Mouse (Mus musculus) hindbrain, embryonic 10.5 days (tissue): ENCODE measurements around the gene Camta1. TPM values are rescaled to one million over a fixed set of nuclear protein-coding genes. Genes with fewer than 3 reads are reported as not detected.

Experiments
- DNase-seq: peaks from one replicate; pipeline ENCODE4 v3.0.0-alpha.2; 2017; ENCODE audit warnings: low spot score
- H3K27ac ChIP-seq: fragments of 300-500 bp; sonication (generic); 2 replicates; pipeline ENCODE4 v1.5.1; 2016; ENCODE audit warnings: mild to moderate bottlenecking, moderate library complexity
- H3K27me3 ChIP-seq: fragments of 300-500 bp; sonication (generic); 2 replicates; pipeline ENCODE4 v1.6.1; 2016; ENCODE audit warnings: mild to moderate bottlenecking; ENCODE audit not compliant: poor library complexity, insufficient read depth, severe bottlenecking
- H3K36me3 ChIP-seq: fragments of 300-500 bp; sonication (generic); 2 replicates; pipeline ENCODE4 v1.6.1; 2016; ENCODE audit warnings: mild to moderate bottlenecking, moderate library complexity
- H3K4me1 ChIP-seq: fragments of 300-500 bp; sonication (generic); replicated peaks from 2 replicates; pipeline ENCODE4 v1.6.1; 2016; ENCODE audit warnings: mild to moderate bottlenecking
- H3K4me3 ChIP-seq: fragments of 300-500 bp; sonication (generic); 2 replicates; pipeline ENCODE4 v1.5.1; 2016; ENCODE audit warnings: mild to moderate bottlenecking, moderate library complexity
- H3K9me3 ChIP-seq: fragments of 300-500 bp; sonication (generic); 2 replicates; pipeline ENCODE4 v1.6.1; 2016; ENCODE audit warnings: mild to moderate bottlenecking, moderate library complexity
- WGBS: fragments of 180-500 bp; shearing (Covaris S2); methylation state at CpG from one replicate; pipeline ENCODE4 v1.1.7; 2016; 5-methylcytosine and 5-hydroxymethylcytosine counted together
- polyA plus RNA-seq: library from polyadenylated mRNA; unstranded; fragments of >200 nt; fragmentation: Nextera tagmentation; extraction: Ambion mirVana; gene quantifications from 2 replicates; pipeline ENCODE4 v1.2.1, GENCODE M21; 2016

The Camta1 gene
- polyA plus RNA-seq, 1 experiment from 2014 or later = 140 TPM

DNA sequence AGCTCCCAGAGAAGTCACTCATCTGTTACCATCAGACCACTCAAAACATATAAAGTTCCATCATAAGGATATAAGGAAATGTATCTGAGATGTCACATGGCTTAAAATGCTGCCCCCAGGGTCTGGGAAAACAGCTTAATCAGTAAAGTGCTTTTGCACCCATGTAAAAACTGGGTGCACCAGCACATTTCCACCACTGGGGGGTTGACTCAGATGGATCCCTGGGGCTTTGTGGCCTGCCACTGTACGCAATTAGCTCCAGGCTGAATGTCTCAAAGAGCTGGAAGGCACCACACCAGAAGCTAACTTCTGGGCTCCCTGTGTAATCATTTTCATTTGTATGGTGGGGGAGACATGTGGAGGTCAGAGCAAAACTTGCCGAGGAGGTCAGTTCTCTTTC is 10.5 kb downstream of the Camta1 start:
- Histone ChIP-seq H3K27me3 (no peaks in the 10 kb centered on the region), H3K4me1 (0 out of 2 replicates have a peak, but pooled peaks cover 5% of the 10 kb centered on the region), H3K36me3 (peaks cover 3% of the 10 kb centered on the region; the same call in 1 of the 2 replicates), H3K9me3 (no peaks in the 10 kb centered on the region), H3K27ac (no peak overlapping the region), H3K4me3 (no peak overlapping the region)
- DNase-seq = peak; percentile 31
- 67% methylated on average over 2 of the region's 2 CpGs for WGBS

DNA sequence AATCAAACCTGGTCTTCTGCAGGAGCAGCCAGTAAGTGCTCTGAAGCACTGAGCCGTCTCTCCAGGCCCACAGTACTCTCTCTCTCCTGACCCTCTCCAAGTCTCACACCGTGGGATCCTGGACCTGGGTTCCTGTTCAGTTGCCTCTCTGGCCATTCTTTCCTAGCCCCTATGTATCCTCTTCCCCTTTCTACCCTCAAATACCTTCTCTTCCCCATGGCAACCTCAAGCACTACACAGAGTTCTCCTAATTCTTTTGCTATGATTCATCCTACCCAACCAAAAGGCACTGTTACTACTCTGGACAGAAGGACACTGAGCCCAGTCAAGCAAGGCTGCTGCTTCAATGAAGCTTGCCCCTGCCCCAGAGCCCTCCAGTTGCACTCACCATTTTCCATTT is 19.1 kb downstream of the Camta1 start:
- peaks cover 11% of the 10 kb centered on the region for H3K4me1 ChIP-seq
- no peaks in the 10 kb centered on the region for H3K27me3 ChIP-seq
- H3K27ac ChIP-seq = no peak overlapping the region
- no peak overlapping the region for H3K4me3 ChIP-seq
- no peaks in the 10 kb centered on the region for H3K9me3 ChIP-seq
- WGBS = 44% methylated on average over 2 of the region's 2 CpGs
- no peaks in the 10 kb centered on the region for H3K36me3 ChIP-seq
- no peak for DNase-seq

GRCm38 (mm10) chr4:151838518-151838917 is 23.2 kb downstream of the Camta1 start:
- no peak for DNase-seq
- Histone ChIP-seq H3K36me3 (no peaks in the 10 kb centered on the region), H3K27me3 (no peaks in the 10 kb centered on the region), H3K27ac (no peak overlapping the region), H3K4me3 (no peak overlapping the region), H3K9me3 (no peaks in the 10 kb centered on the region), H3K4me1 (peaks cover 11% of the 10 kb centered on the region)
- WGBS = 78% methylated on average over 2 of the region's 2 CpGs

GRCm38 (mm10) chr4:151835860-151836259 is 25.8 kb downstream of the Camta1 start:
- Histone ChIP-seq H3K4me1 (no peaks in the 10 kb centered on the region), H3K27ac (no peak overlapping the region), H3K27me3 (no peaks in the 10 kb centered on the region), H3K4me3 (no peak overlapping the region), H3K36me3 (no peaks in the 10 kb centered on the region), H3K9me3 (no peaks in the 10 kb centered on the region)
- no peak for DNase-seq
- 96% methylated on average over 3 of the region's 3 CpGs for WGBS

DNA sequence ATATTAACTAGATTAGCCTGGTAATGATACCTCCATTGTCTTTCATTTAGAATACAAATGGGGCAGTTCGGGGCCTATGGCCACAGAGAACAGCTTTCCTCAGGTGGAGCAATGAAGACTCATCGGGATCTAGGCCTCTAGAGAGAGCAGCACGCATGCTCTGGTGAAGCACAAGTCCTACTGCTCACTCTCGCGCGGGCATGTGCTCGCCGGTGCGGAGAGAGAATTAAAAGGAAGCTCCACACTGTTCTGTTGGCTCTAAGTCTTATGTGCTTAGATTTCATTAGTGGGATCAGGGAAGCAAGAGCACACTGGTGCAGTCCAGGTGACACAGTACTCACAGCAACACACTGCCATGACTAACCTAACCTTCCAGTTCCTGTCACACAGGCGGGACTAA is 27.1 kb downstream of the Camta1 start:
- Histone ChIP-seq H3K4me1 (no peaks in the 10 kb centered on the region), H3K4me3 (no peak overlapping the region), H3K27me3 (no peaks in the 10 kb centered on the region), H3K9me3 (no peaks in the 10 kb centered on the region), H3K36me3 (peaks cover 5% of the 10 kb centered on the region), H3K27ac (no peak overlapping the region)
- 90% methylated on average over 10 of the region's 10 CpGs for WGBS
- no peak for DNase-seq

DNA sequence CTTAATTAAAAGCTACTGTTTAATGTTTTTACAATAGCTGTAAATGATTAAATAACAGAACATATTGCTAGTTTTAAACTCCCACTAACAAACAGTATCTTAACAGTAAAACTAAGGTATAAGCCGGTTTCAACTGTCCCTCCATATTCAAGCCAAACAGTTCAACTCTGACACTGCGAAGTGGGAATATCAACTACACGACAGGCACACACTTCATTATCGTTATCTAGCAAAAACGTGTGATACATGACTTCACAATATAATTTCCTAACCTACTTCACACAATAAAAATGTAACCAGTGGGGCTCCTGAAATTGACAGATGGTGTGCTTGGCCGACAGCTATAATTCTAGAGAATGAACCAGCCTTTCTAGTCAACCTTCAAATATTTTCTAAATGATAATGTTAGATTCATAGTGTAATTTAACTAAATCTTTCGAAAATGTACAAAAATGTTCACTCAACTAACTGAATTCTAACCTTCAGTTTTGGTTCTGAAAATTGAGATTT is 27.7 kb downstream of the Camta1 start:
- Histone ChIP-seq H3K9me3 (no peaks in the 10 kb centered on the region), H3K27ac (no peak overlapping the region), H3K27me3 (no peaks in the 10 kb centered on the region), H3K4me1 (no peaks in the 10 kb centered on the region), H3K36me3 (peaks cover 9% of the 10 kb centered on the region), H3K4me3 (no peak overlapping the region)
- no peak for DNase-seq
- WGBS = 92% methylated on average over 7 of the region's 7 CpGs

DNA sequence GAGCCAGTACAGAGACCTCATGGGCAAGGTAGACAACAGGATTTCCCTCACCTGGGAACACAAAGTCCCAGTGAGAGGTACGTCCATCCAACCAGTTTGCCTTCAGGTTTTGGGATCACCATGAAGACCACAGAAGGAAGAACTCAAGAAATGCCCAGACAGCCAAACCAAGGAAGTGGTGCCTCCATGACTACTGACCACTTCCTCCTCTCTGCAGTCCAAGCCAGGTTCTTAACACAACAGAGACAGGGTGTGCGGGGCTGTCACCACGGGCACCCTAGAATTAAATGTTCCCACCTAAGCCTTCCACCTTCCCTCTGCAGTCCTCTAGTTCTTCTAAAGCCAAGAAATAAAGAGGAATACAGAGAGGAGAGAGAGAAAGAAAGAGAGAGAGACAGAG is 33.8 kb downstream of the Camta1 start:
- Histone ChIP-seq H3K4me3 (no peak overlapping the region), H3K4me1 (no peaks in the 10 kb centered on the region), H3K27me3 (no peaks in the 10 kb centered on the region), H3K27ac (no peak overlapping the region), H3K9me3 (no peaks in the 10 kb centered on the region), H3K36me3 (peaks cover 23% of the 10 kb centered on the region)
- no peak for DNase-seq
- WGBS = 90% methylated on average over 3 of the region's 3 CpGs

DNA sequence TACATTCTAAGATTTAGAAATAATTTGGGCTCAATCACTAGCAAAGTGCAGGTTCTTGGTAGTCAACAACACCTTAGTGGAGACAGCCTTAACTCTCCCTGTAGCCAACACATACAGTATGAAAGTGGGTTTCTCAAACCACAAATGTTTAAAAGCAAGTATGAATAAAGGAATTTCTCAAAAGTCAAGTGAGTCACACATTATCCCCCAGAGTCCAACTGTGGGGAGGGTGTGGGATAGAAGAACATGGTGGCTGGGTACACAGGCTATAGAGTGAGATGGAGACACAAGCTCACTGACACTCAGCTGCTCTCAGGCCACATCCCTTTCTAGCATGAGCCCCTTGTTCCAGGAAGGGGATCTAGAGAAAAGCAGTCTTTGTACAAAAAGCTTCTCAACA is 34.3 kb downstream of the Camta1 start:
- Histone ChIP-seq H3K27me3 (no peaks in the 10 kb centered on the region), H3K27ac (no peak overlapping the region), H3K4me1 (no peaks in the 10 kb centered on the region), H3K4me3 (no peak overlapping the region), H3K9me3 (no peaks in the 10 kb centered on the region), H3K36me3 (peaks cover 23% of the 10 kb centered on the region)
- no peak for DNase-seq

GRCm38 (mm10) chr4:151823963-151824362 is 37.7 kb downstream of the Camta1 start:
- Histone ChIP-seq H3K9me3 (no peaks in the 10 kb centered on the region), H3K27me3 (no peaks in the 10 kb centered on the region), H3K4me1 (peaks cover 2% of the 10 kb centered on the region), H3K36me3 (peaks cover 18% of the 10 kb centered on the region; the same call in 1 of the 2 replicates), H3K4me3 (no peak overlapping the region), H3K27ac (no peak overlapping the region)
- no peak for DNase-seq
- 79% methylated on average over 3 of the region's 3 CpGs for WGBS

DNA sequence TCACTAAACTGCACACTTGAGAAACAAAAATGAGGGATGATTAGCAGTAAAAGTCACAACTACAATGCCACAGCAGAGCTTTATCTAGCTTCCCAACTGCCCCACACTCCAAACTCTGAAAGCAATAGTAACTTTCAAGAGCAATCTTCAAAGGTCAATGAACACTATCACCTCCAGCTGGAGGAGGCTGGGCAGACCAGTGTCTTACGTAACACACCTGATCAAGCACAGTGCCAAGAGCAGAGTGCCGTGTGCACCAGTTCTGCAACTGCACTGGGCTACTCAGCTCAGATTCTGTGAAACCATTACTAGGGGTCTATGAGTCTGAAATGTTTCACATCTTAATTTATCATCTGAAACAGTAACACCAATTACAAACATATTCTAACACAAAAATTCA is 38.7 kb downstream of the Camta1 start:
- 94% methylated on average over 2 of the region's 2 CpGs for WGBS
- H3K36me3 ChIP-seq = peaks cover 14% of the 10 kb centered on the region; the same call in 1 of the 2 replicates
- DNase-seq = no peak

DNA sequence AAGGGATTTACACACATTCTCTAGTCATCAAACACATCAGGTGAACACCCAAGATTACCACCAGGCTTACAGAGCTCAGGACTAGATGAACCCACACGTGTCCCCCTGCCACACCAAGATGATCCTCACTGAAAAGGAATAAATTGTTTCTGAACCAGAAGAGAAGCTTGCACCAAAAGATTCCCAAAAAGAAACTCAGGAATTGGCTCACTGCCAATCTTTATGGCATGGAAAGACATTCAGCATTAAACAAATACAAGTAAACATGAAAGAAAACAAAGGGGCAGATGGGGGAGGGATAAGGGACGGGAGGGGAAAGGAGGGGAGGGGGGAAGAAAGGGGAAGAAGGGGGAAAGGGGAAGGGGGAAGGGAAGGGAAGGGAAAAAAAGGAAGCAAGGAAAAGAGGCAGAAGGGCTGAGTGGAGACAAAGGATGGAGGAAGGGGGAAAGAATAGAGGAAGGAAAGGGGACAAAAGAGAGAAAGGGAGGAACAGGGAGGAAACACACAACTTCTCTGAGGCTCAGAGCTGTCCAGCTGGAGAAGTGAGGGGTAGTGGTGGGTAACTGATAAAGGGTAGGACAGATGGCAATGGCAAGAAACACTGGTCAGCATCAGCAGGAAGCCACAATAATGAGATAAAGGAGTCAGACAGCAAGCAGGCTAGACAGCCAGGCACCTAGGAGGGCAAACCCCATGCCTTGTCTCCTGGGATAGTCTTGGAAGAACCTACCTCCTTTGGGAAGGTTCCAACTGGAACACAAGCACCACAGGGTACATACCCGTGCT is 43.5 kb downstream of the Camta1 start:
- Histone ChIP-seq H3K9me3 (no peaks in the 10 kb centered on the region), H3K36me3 (peaks cover 5% of the 10 kb centered on the region; the same call in 1 of the 2 replicates), H3K27me3 (no peaks in the 10 kb centered on the region), H3K27ac (peak overlapping the region; percentile 71), H3K4me3 (no peak overlapping the region), H3K4me1 (peaks cover 13% of the 10 kb centered on the region)
- DNase-seq = no peak
- WGBS = 64% methylated on average over 3 of the region's 3 CpGs

More for the DNA sequence above, 38.7 kb downstream of the Camta1 start:
- no peak overlapping the region for H3K4me3 ChIP-seq
- H3K27me3 ChIP-seq = no peaks in the 10 kb centered on the region
- H3K9me3 ChIP-seq = no peaks in the 10 kb centered on the region
- H3K4me1 ChIP-seq = peaks cover 12% of the 10 kb centered on the region
- no peak overlapping the region for H3K27ac ChIP-seq

GRCm38 (mm10) chr4:151813711-151814110 is 48.0 kb downstream of the Camta1 start:
- 96% methylated on average over 4 of the region's 4 CpGs for WGBS
- Histone ChIP-seq H3K27me3 (no peaks in the 10 kb centered on the region), H3K36me3 (no peaks in the 10 kb centered on the region)

DNA sequence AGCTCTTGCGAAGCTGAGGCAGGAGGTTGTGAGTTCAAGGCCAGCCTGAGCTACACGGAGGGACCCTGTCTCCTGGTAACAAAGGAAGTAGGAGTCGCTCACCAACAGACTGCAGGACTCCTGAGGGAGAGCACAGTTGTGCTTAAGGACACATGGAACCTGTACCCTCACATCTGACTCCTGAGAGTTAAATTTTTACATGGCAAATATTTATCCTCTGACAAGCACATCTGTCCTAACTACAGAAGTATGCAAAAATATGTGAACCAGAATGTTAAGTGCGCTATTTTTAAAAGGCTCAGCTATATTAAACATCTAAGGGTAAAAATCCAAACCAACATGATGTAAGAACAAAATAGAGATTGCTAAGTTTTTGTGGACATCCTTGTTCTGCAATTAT is 56.0 kb downstream of the Camta1 start:
- Histone ChIP-seq H3K27ac (no peak overlapping the region), H3K36me3 (no peaks in the 10 kb centered on the region), H3K9me3 (no peaks in the 10 kb centered on the region), H3K4me3 (no peak overlapping the region), H3K4me1 (no peaks in the 10 kb centered on the region), H3K27me3 (no peaks in the 10 kb centered on the region)
- no peak for DNase-seq
- WGBS = 85% methylated on average over 4 of the region's 4 CpGs

More at GRCm38 (mm10) chr4:151813711-151814110, 48.0 kb downstream of the Camta1 start:
- Histone ChIP-seq H3K4me1 (peaks cover 8% of the 10 kb centered on the region), H3K9me3 (no peaks in the 10 kb centered on the region), H3K27ac (no peak overlapping the region), H3K4me3 (no peak overlapping the region)
- no peak for DNase-seq
